Mouse (Mus musculus) heart, adult 2 months (tissue): ENCODE data around the gene Rap1gap2. TPM values are rescaled to one million over a fixed set of nuclear protein-coding genes. Genes with fewer than 3 reads are reported as not detected.

Experiments used
- DNase-seq, 2 experiments: peaks; one replicate each; pipeline ENCODE4 v3.0.0; 2021
- H3K27ac ChIP-seq: fragments of 200-600 bp; 2 replicates; pipeline ENCODE4 v1.8.1; 2022
- H3K27me3 ChIP-seq: fragments of 200-500 bp; 2 replicates; pipeline ENCODE4 v1.6.1; 2012; ENCODE audit warnings: mild to moderate bottlenecking, low read length, inconsistent platforms, mixed read lengths; ENCODE audit not compliant: control insufficient read depth, insufficient read depth
- H3K36me3 ChIP-seq: fragments of 200-500 bp; 2 replicates; pipeline ENCODE4 v1.6.1; 2012; ENCODE audit warnings: low read length, inconsistent platforms; ENCODE audit not compliant: control insufficient read depth, insufficient read depth
- H3K4me1 ChIP-seq: fragments of 200-500 bp; 2 replicates; pipeline ENCODE4 v1.6.1; 2011; ENCODE audit warnings: low read length; ENCODE audit not compliant: control insufficient read depth, insufficient read depth
- H3K4me3 ChIP-seq: fragments of 200-600 bp; 2 replicates; pipeline ENCODE4 v1.8.1; 2022
- H3K79me2 ChIP-seq: fragments of 200-500 bp; replicated peaks from 2 replicates; pipeline ENCODE4 v1.6.1; 2012; ENCODE audit warnings: mild to moderate bottlenecking, inconsistent platforms, low read length, moderate library complexity, mixed read lengths; ENCODE audit not compliant: control insufficient read depth, insufficient read depth
- H3K9ac ChIP-seq: fragments of 200-500 bp; 2 replicates; pipeline ENCODE4 v1.6.1; 2012; ENCODE audit warnings: low read depth, mild to moderate bottlenecking, control low read depth, inconsistent platforms, low read length, mixed read lengths
- CTCF ChIP-seq: fragments of 200-600 bp; IDR thresholded peaks from 2 replicates; pipeline ENCODE4 v1.8.1; 2022; ENCODE audit warnings: antibody characterized with exemption, mild to moderate bottlenecking, moderate library complexity
- EP300 ChIP-seq: fragments of 200-500 bp; IDR thresholded peaks from 2 replicates; pipeline ENCODE4 v1.6.1; 2011; ENCODE audit warnings: low read depth, low read length, control low read depth; ENCODE audit not compliant: insufficient read depth
- POLR2A ChIP-seq: fragments of 200-500 bp; IDR thresholded peaks from 2 replicates; pipeline ENCODE4 v1.6.1; 2011; ENCODE audit warnings: mild to moderate bottlenecking, low read depth, low read length, control low read depth; ENCODE audit not compliant: insufficient read depth
- WGBS: fragments of 180-500 bp; shearing (Covaris S2); methylation state at CpG from one replicate; pipeline ENCODE4 v1.1.7; 2018; 5-methylcytosine and 5-hydroxymethylcytosine counted together
- intact Hi-C: fragments of 180-260 bp; cut with DNase I; formaldehyde crosslinking; loops from one replicate; pipeline ENCODE4 v1.15.1; 2025
- polyA plus RNA-seq: library from polyadenylated mRNA; depleted of rRNA; stranded (reverse); fragments of >200 nt; gene quantifications from 2 replicates; pipeline ENCODE4 v1.2.3, GENCODE M21; 2012
- total RNA-seq, 2 experiments: library from RNA; stranded (reverse); gene quantifications; 2 replicates each; pipeline ENCODE4 v1.2.3; 2021

The Rap1gap2 gene
- total and polyA plus RNA-seq, 3 experiments, result 43.9 to 88.9 (median 82.7) TPM

- H3K27me3 ChIP-seq, result no peaks in the 10 kb centered on the region
- H3K9ac ChIP-seq, result no peak overlapping the region
- intact Hi-C loops, result no loop called here
- no peak overlapping the region for H3K27ac ChIP-seq
- no peaks in the 10 kb centered on the region for H3K4me1 ChIP-seq
- DNase-seq, result no peak
- 72% methylated on average over 3 of the region's 3 CpGs for WGBS
- TF ChIP-seq EP300 (no peak), CTCF (no peak), POLR2A (no peak)
- H3K36me3 ChIP-seq, result no peaks in the 10 kb centered on the region
- no peaks in the 10 kb centered on the region for H3K79me2 ChIP-seq
- H3K4me3 ChIP-seq, result no peak overlapping the region
These were observed 16.8 kb upstream of the Rap1gap2 start for GRCm38 (mm10) chr11:74627481-74627880.

GRCm38 (mm10) chr11:74625333-74625732 is 14.6 kb upstream of the Rap1gap2 start:
- H3K9ac ChIP-seq, result no peak overlapping the region
- TF ChIP-seq POLR2A, result no peak
- TF ChIP-seq EP300, result no peak
- TF ChIP-seq CTCF, result no peak
- 0 out of 2 replicates have a peak, but pooled peaks cover 1% of the 10 kb centered on the region for H3K27me3 ChIP-seq
- no peak overlapping the region for H3K4me3 ChIP-seq
- no peak overlapping the region for H3K27ac ChIP-seq
- intact Hi-C loops, result no loop called here
- no peaks in the 10 kb centered on the region for H3K4me1 ChIP-seq
- H3K36me3 ChIP-seq, result no peaks in the 10 kb centered on the region
- DNase-seq, result no peak
- H3K79me2 ChIP-seq, result no peaks in the 10 kb centered on the region

GRCm38 (mm10) chr11:74623693-74624092 is 13.0 kb upstream of the Rap1gap2 start:
- intact Hi-C loops, result no loop called here
- WGBS, result 50% methylated on average over 6 of the region's 6 CpGs
- H3K9ac ChIP-seq, result no peak overlapping the region
- H3K36me3 ChIP-seq, result no peaks in the 10 kb centered on the region
- no peak overlapping the region for H3K4me3 ChIP-seq
- H3K27ac ChIP-seq, result no peak overlapping the region
- no peaks in the 10 kb centered on the region for H3K4me1 ChIP-seq
- TF ChIP-seq POLR2A (no peak), CTCF (no peak), EP300 (no peak)
- H3K27me3 ChIP-seq, result peaks cover 4% of the 10 kb centered on the region
- DNase-seq, result no peak
- H3K79me2 ChIP-seq, result no peaks in the 10 kb centered on the region

GRCm38 (mm10) chr11:74621974-74622669 is 11.4 kb upstream of the Rap1gap2 start:
- TF ChIP-seq CTCF (no peak), EP300 (no peak)
- Histone ChIP-seq H3K4me3 (no peak overlapping the region), H3K27ac (no peak overlapping the region), H3K27me3 (peaks cover 4% of the 10 kb centered on the region), H3K9ac (no peak overlapping the region), H3K36me3 (no peaks in the 10 kb centered on the region), H3K4me1 (no peaks in the 10 kb centered on the region), H3K79me2 (no peaks in the 10 kb centered on the region)
- DNase-seq, result no peak
- WGBS, result 45% methylated on average over 8 of the region's 8 CpGs
- intact Hi-C loops, result no loop called here

- H3K4me3 ChIP-seq, result no peak overlapping the region
- WGBS, result 3% methylated on average over 16 of the region's 16 CpGs
- H3K4me1 ChIP-seq, result no peaks in the 10 kb centered on the region
- no peak overlapping the region for H3K27ac ChIP-seq
- no peaks in the 10 kb centered on the region for H3K36me3 ChIP-seq
- H3K27me3 ChIP-seq, result peaks cover 4% of the 10 kb centered on the region
- no peaks in the 10 kb centered on the region for H3K79me2 ChIP-seq
- no peak overlapping the region for H3K9ac ChIP-seq
- DNase-seq, result no peak
- TF ChIP-seq POLR2A (no peak), CTCF (no peak), EP300 (no peak)
- intact Hi-C loops, result no loop called here
These were observed 9.2 kb upstream of the Rap1gap2 start for GRCm38 (mm10) chr11:74619956-74620300.

- 2% methylated on average over 51 of the region's 63 CpGs for WGBS
- no peak within 1 kb of the TSS for H3K9ac ChIP-seq
- H3K4me3 ChIP-seq, result no peak within 1 kb of the TSS
- DNase-seq, result peak; percentile 63 to 79
- no peaks in the 10 kb centered on the region for H3K4me1 ChIP-seq
- no peaks in the 10 kb centered on the region for H3K79me2 ChIP-seq
- H3K36me3 ChIP-seq, result no peaks in the 10 kb centered on the region
- H3K27ac ChIP-seq, result no peak within 1 kb of the TSS
- peaks cover 4% of the 10 kb centered on the region for H3K27me3 ChIP-seq
- TF ChIP-seq CTCF (no peak), EP300 (no peak), POLR2A (no peak)
- intact Hi-C loops, result no loop called here
These were observed 8.7 kb upstream of the Rap1gap2 start, which contains the start of gene Ccdc92b for GRCm38 (mm10) chr11:74619201-74619955. Gene Ccdc92b (plus strand): TSS chr11:74619605.
